Comparison of ENCODE assay signal across 9 mouse cellular contexts in the genomic region with DNA sequence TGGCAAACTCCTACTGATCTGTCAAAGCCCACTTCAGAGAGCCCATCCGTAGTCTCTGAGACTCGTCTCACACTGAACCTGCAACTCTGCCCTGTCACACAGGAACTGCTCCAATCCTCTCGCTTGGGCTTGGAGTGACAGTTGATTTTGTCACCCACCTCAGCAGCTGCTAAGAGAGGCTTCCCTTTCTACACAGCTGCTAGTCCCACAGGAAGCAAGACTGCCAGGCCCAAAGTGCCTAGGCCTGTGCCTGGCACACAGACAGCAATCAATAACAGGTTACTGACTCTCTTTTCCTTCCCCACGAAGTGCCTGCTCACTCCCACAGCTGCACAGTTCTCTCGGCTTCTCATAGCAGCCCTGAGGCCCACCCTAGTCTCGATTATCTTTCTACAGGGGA. TPM values are rescaled to one million over a fixed set of nuclear protein-coding genes. Genes with fewer than 3 reads are reported as not detected.
DNase-seq lines count a peak whose midpoint lies in the region; ATAC-seq and TF ChIP-seq lines count a peak whose summit lies in the region.
"Had no signal": no experiment of that assay in that cellular context is flagged by ENCODE, and none has a peak within 500 bp of the region (broad histone marks: within the 10 kb centered on the region; RNA-seq: fewer than 3 reads in every experiment).

No protein-coding gene starts in this region.

- no peak for TF ChIP-seq POLR2A in lung, adult 2 months (IDR thresholded peaks at IDR 0.05; ENCODE audit: borderline replicate concordance, extremely low read depth, low read depth, low read length)

- no peak for DNase-seq in lung, adult 2 months
- no peak for DNase-seq in hindbrain, postnatal 0 days (ENCODE audit: low spot score)
- DNase-seq in thymus, postnatal 25 days, result peak; percentile 28
- DNase-seq in right cerebral cortex, postnatal 36 days (ENCODE audit: low spot score in 2 of 2), result no peak
- DNase-seq in adrenal gland, postnatal 4 days (ENCODE audit: low spot score in 2 of 2), result no peak
- DNase-seq: gastrocnemius, postnatal 36 days had no signal

- ATAC-seq in lung, embryonic 16.5 days (ENCODE audit: low read depth), result no peak
- no peak for ATAC-seq in hindbrain, postnatal 0 days
- ATAC-seq in midbrain, embryonic 13.5 days, result no peak
- ATAC-seq in cerebellum, adult (ENCODE audit: insufficient number of reproducible peaks, low FRiP score, low TSS enrichment), result no peak

- H3K4me3 ChIP-seq in lung, embryonic 16.5 days (ENCODE audit: low read length), result peak overlapping the region; percentile 74
- no peak overlapping the region for H3K4me3 ChIP-seq in lung, adult 2 months (replicated peaks; ENCODE audit: extremely low read depth, low read depth, low read length)
- no peak overlapping the region for H3K4me3 ChIP-seq in hindbrain, postnatal 0 days (ENCODE audit: low read length)
- peak overlapping the region; percentile 68 for H3K4me3 ChIP-seq in midbrain, embryonic 13.5 days (replicated peaks)

- H3K4me2 ChIP-seq in lung, embryonic 16.5 days (ENCODE audit: low read depth, low read length), result peak overlapping the region; percentile 65
- H3K4me2 ChIP-seq in hindbrain, postnatal 0 days (ENCODE audit: low read depth, low read length), result peak overlapping the region; percentile 87; the same call in 1 of the 2 replicates
- H3K4me2 ChIP-seq in midbrain, embryonic 13.5 days (replicated peaks), result peak overlapping the region; percentile 92

- H3K9ac ChIP-seq in lung, embryonic 16.5 days (ENCODE audit: low read length), result peak overlapping the region; percentile 87
- H3K9ac ChIP-seq in hindbrain, postnatal 0 days (replicated peaks; ENCODE audit: low read length), result no peak overlapping the region
- H3K9ac ChIP-seq in midbrain, embryonic 13.5 days (replicated peaks), result peak overlapping the region; percentile 89; the same call in 1 of the 2 replicates

- peaks cover 2% of the 10 kb centered on the region; the same call in 1 of the 2 replicates for H3K36me3 ChIP-seq in lung, embryonic 16.5 days (ENCODE audit: control insufficient read depth, insufficient read depth, low read length)
- H3K36me3 ChIP-seq in hindbrain, postnatal 0 days (ENCODE audit: insufficient read depth, low read length), result no peaks in the 10 kb centered on the region
- H3K36me3 ChIP-seq in midbrain, embryonic 13.5 days, result peaks cover 22% of the 10 kb centered on the region

- no peaks in the 10 kb centered on the region for H3K9me3 ChIP-seq in lung, embryonic 16.5 days (ENCODE audit: control insufficient read depth, low read length)
- H3K9me3 ChIP-seq in hindbrain, postnatal 0 days (ENCODE audit: low read length), result no peaks in the 10 kb centered on the region
- no peaks in the 10 kb centered on the region for H3K9me3 ChIP-seq in midbrain, embryonic 13.5 days

- H3K27me3 ChIP-seq in lung, embryonic 16.5 days (ENCODE audit: control insufficient read depth, insufficient read depth, low read depth, low read length), result no peaks in the 10 kb centered on the region
- no peaks in the 10 kb centered on the region for H3K27me3 ChIP-seq in hindbrain, postnatal 0 days (ENCODE audit: insufficient read depth, low read length)
- no peaks in the 10 kb centered on the region for H3K27me3 ChIP-seq in midbrain, embryonic 13.5 days

- no peak overlapping the region for H3K27ac ChIP-seq in lung, embryonic 16.5 days (ENCODE audit: low read length)
- H3K27ac ChIP-seq in hindbrain, postnatal 0 days, result no peak overlapping the region
- H3K27ac ChIP-seq in midbrain, embryonic 13.5 days, result peak overlapping the region; percentile 87; the same call in 1 of the 2 replicates

- WGBS in lung, embryonic 16.5 days, result 41% methylated on average over 6 of the region's 6 CpGs
- WGBS in lung, adult 2 months, result 51% methylated on average over 6 of the region's 6 CpGs
- 71% methylated on average over 6 of the region's 6 CpGs for WGBS in hindbrain, postnatal 0 days
- WGBS in midbrain, embryonic 13.5 days, result 74% methylated on average over 6 of the region's 6 CpGs

- peaks cover 28% of the 10 kb centered on the region for H3K4me1 ChIP-seq in lung, embryonic 16.5 days (replicated peaks; ENCODE audit: control insufficient read depth, insufficient read depth, low read length)
- H3K4me1 ChIP-seq in lung, adult 2 months (ENCODE audit: control insufficient read depth, insufficient read depth, low read length), result 0 out of 2 replicates have a peak, but pooled peaks cover 4% of the 10 kb centered on the region
- peaks cover 13% of the 10 kb centered on the region for H3K4me1 ChIP-seq in hindbrain, postnatal 0 days (ENCODE audit: insufficient read depth, low read length)
- peaks cover 46% of the 10 kb centered on the region for H3K4me1 ChIP-seq in midbrain, embryonic 13.5 days (replicated peaks)

- TF ChIP-seq CTCF in lung, adult 2 months (IDR thresholded peaks at IDR 0.05; ENCODE audit: insufficient read depth, low read length), result no peak
- TF ChIP-seq CTCF in hindbrain, postnatal 0 days (IDR thresholded peaks at IDR 0.05; ENCODE audit: low read depth), result no peak

RNA-seq across cellular contexts. Expression of a gene that starts 2.7 kb away (rescaled TPM):
- polyA plus RNA-seq in lung, embryonic 16.5 days (2015; fragmentation: Nextera tagmentation; extraction: Ambion mirVana), result 79.7 and 84.3 TPM in 2 replicates
- 245 and 250 TPM in 2 replicates for polyA plus RNA-seq in lung, adult 2 months (2012; rRNA removed)
- 178 and 196 TPM in 2 replicates for total RNA-seq in hindbrain, postnatal 0 days (2014; rRNA removed)
- 39.2 and 44.4 TPM in 2 replicates for polyA plus RNA-seq in hindbrain, postnatal 0 days (2015; fragmentation: Nextera tagmentation; extraction: Ambion mirVana)
- 80.3 and 91.8 TPM in 2 replicates for polyA plus RNA-seq in midbrain, embryonic 13.5 days (2015; fragmentation: Nextera tagmentation; extraction: Ambion mirVana)
- total RNA-seq in adrenal gland, postnatal 4 days (2021), result 100 to 1,000 TPM; 102 to 120 TPM

Comparison
In these comparisons a context has a peak if more than half of its experiments do, and no peak if none do; other contexts are left out.
1. H3K4me3 ChIP-seq: peak in lung, embryonic 16.5 days (single experiment) and midbrain, embryonic 13.5 days (single experiment); none in lung, adult 2 months (single experiment) and hindbrain, postnatal 0 days (single experiment).
2. Peak in every context shown above with its lines, with median percentiles within 50 percentile points of each other: H3K4me2 ChIP-seq.